Mouse (Mus musculus) lung, embryonic 14.5 days (tissue): ENCODE data around the gene Acsl5. TPM values are rescaled to one million over a fixed set of nuclear protein-coding genes. Genes with fewer than 3 reads are reported as not detected.

Experiments
- ATAC-seq: fragments of 200-750 bp; cut with Nextera tagmentation; 2 replicates; pipeline ENCODE4 v1.8.0; 2017; ENCODE audit warnings: mild to moderate bottlenecking, moderate TSS enrichment, moderate library complexity; ENCODE audit not compliant: insufficient read depth
- DNase-seq: peaks from one replicate; pipeline ENCODE4 v3.0.0-alpha.2; 2015
- H3K27ac ChIP-seq: fragments of 300-500 bp; sonication (generic); 2 replicates; pipeline ENCODE4 v1.5.1; 2014; ENCODE audit warnings: low read depth, mild to moderate bottlenecking, moderate library complexity
- H3K27me3 ChIP-seq: fragments of 300-500 bp; sonication (generic); 2 replicates; pipeline ENCODE4 v1.6.1; 2014; ENCODE audit warnings: low read length, control low read depth; ENCODE audit not compliant: insufficient read depth
- H3K36me3 ChIP-seq: fragments of 300-500 bp; sonication (generic); 2 replicates; pipeline ENCODE4 v1.6.1; 2014; ENCODE audit warnings: control low read depth; ENCODE audit not compliant: insufficient read depth
- H3K4me1 ChIP-seq: fragments of 300-500 bp; sonication (generic); 2 replicates; pipeline ENCODE4 v1.6.1; 2014; ENCODE audit warnings: antibody characterized with exemption, control low read depth; ENCODE audit not compliant: insufficient read depth
- H3K4me2 ChIP-seq: fragments of 300-500 bp; sonication (generic); 2 replicates; pipeline ENCODE4 v1.6.1; 2014; ENCODE audit warnings: mild to moderate bottlenecking
- H3K4me3 ChIP-seq: fragments of 300-500 bp; sonication (generic); 2 replicates; pipeline ENCODE4 v1.5.1; 2014; ENCODE audit warnings: low read depth, low read length
- H3K9ac ChIP-seq: fragments of 300-500 bp; sonication (generic); 2 replicates; pipeline ENCODE4 v1.6.1; 2014
- H3K9me3 ChIP-seq: fragments of 300-500 bp; sonication (generic); 2 replicates; pipeline ENCODE4 v1.6.1; 2016; ENCODE audit warnings: low read depth, low read length, control low read depth
- CTCF ChIP-seq: IDR thresholded peaks from 2 replicates; pipeline ENCODE4 v1.5.1; 2016; ENCODE audit warnings: antibody characterized with exemption, low read depth
- WGBS: fragments of 180-500 bp; shearing (Covaris S2); extraction: QIAGEN DNeasy Blood & Tissue Kit; methylation state at CpG from one replicate; pipeline ENCODE4 v1.1.7; 2014; 5-methylcytosine and 5-hydroxymethylcytosine counted together
- polyA plus RNA-seq: library from polyadenylated mRNA; unstranded; fragments of >200 nt; fragmentation: Nextera tagmentation; extraction: Ambion mirVana; gene quantifications from 2 replicates; pipeline ENCODE4 v1.2.1, GENCODE M21; 2014

Gene Acsl5
- polyA plus RNA-seq, 1 experiment from 2014 or later, result 60.1 TPM

GRCm38 (mm10) chr19:55265269-55265668 is 13.5 kb downstream of the Acsl5 start:
- H3K9ac ChIP-seq, result no peak overlapping the region
- no peak overlapping the region for H3K4me2 ChIP-seq
- H3K36me3 ChIP-seq, result 0 out of 2 replicates have a peak, but pooled peaks cover 4% of the 10 kb centered on the region
- no peaks in the 10 kb centered on the region for H3K9me3 ChIP-seq
- DNase-seq (no peak), ATAC-seq (no peak)
- H3K27ac ChIP-seq, result no peak overlapping the region
- no peak for TF ChIP-seq CTCF
- H3K27me3 ChIP-seq, result no peaks in the 10 kb centered on the region
- no peaks in the 10 kb centered on the region for H3K4me1 ChIP-seq
- WGBS, result 67% methylated on average over 3 of the region's 3 CpGs
- H3K4me3 ChIP-seq, result no peak overlapping the region

GRCm38 (mm10) chr19:55266786-55267185 is 15.0 kb downstream of the Acsl5 start:
- Histone ChIP-seq H3K9me3 (no peaks in the 10 kb centered on the region), H3K27me3 (no peaks in the 10 kb centered on the region), H3K4me3 (no peak overlapping the region), H3K4me1 (0 out of 2 replicates have a peak, but pooled peaks cover 4% of the 10 kb centered on the region), H3K9ac (no peak overlapping the region), H3K4me2 (no peak overlapping the region), H3K27ac (peak overlapping the region; percentile 92; the same call in 1 of the 2 replicates), H3K36me3 (0 out of 2 replicates have a peak, but pooled peaks cover 4% of the 10 kb centered on the region)
- DNase-seq, result no peak
- ATAC-seq, result no peak
- no peak for TF ChIP-seq CTCF
- 73% methylated on average over 3 of the region's 3 CpGs for WGBS

- peak; percentile 81 for ATAC-seq
- 43% methylated on average over 3 of the region's 3 CpGs for WGBS
- Histone ChIP-seq H3K4me1 (peaks cover 4% of the 10 kb centered on the region; the same call in 1 of the 2 replicates), H3K27me3 (no peaks in the 10 kb centered on the region), H3K4me3 (no peak overlapping the region), H3K4me2 (0 out of 2 replicates have a peak overlapping the region, but pooled peaks have one; percentile 28), H3K36me3 (0 out of 2 replicates have a peak, but pooled peaks cover 5% of the 10 kb centered on the region), H3K27ac (peak overlapping the region; percentile 92), H3K9ac (no peak overlapping the region), H3K9me3 (no peaks in the 10 kb centered on the region)
- peak; percentile 55 for DNase-seq
- no peak for TF ChIP-seq CTCF
These were observed 16.4 kb downstream of the Acsl5 start for GRCm38 (mm10) chr19:55268150-55268549.

- Histone ChIP-seq H3K9ac (no peak overlapping the region), H3K9me3 (no peaks in the 10 kb centered on the region), H3K4me1 (peaks cover 4% of the 10 kb centered on the region; the same call in 1 of the 2 replicates), H3K36me3 (0 out of 2 replicates have a peak, but pooled peaks cover 9% of the 10 kb centered on the region), H3K4me2 (no peak overlapping the region), H3K4me3 (no peak overlapping the region), H3K27me3 (no peaks in the 10 kb centered on the region), H3K27ac (peak overlapping the region; percentile 92)
- no peak for TF ChIP-seq CTCF
- WGBS, result 66% methylated on average over 5 of the region's 5 CpGs
- DNase-seq, result no peak
- ATAC-seq, result no peak
These were observed 17.3 kb downstream of the Acsl5 start for GRCm38 (mm10) chr19:55269051-55269450.

GRCm38 (mm10) chr19:55271448-55271847 is 19.7 kb downstream of the Acsl5 start:
- no peak for TF ChIP-seq CTCF
- H3K27ac ChIP-seq, result peak overlapping the region; percentile 92
- no peaks in the 10 kb centered on the region for H3K27me3 ChIP-seq
- WGBS, result 30% methylated on average over 3 of the region's 3 CpGs
- peaks cover 12% of the 10 kb centered on the region; the same call in 1 of the 2 replicates for H3K36me3 ChIP-seq
- H3K9me3 ChIP-seq, result no peaks in the 10 kb centered on the region
- H3K9ac ChIP-seq, result no peak overlapping the region
- DNase-seq (peak; percentile 78), ATAC-seq (peak; percentile 92)
- no peak overlapping the region for H3K4me3 ChIP-seq
- peaks cover 4% of the 10 kb centered on the region; the same call in 1 of the 2 replicates for H3K4me1 ChIP-seq
- H3K4me2 ChIP-seq, result no peak overlapping the region

- Histone ChIP-seq H3K27ac (no peak overlapping the region), H3K4me2 (no peak overlapping the region), H3K4me1 (peaks cover 4% of the 10 kb centered on the region; the same call in 1 of the 2 replicates), H3K9ac (no peak overlapping the region), H3K27me3 (no peaks in the 10 kb centered on the region), H3K4me3 (no peak overlapping the region), H3K36me3 (peaks cover 12% of the 10 kb centered on the region; the same call in 1 of the 2 replicates), H3K9me3 (no peaks in the 10 kb centered on the region)
- 59% methylated on average over 6 of the region's 6 CpGs for WGBS
- DNase-seq (no peak), ATAC-seq (no peak)
- no peak for TF ChIP-seq CTCF
These were observed 21.6 kb downstream of the Acsl5 start for GRCm38 (mm10) chr19:55273340-55273739.

GRCm38 (mm10) chr19:55276100-55276499 is 24.4 kb downstream of the Acsl5 start:
- no peaks in the 10 kb centered on the region for H3K27me3 ChIP-seq
- DNase-seq (no peak), ATAC-seq (no peak)
- WGBS, result 76% methylated on average over 4 of the region's 4 CpGs
- H3K4me3 ChIP-seq, result no peak overlapping the region
- no peaks in the 10 kb centered on the region; the same call in 1 of the 2 replicates for H3K4me1 ChIP-seq
- peaks cover 17% of the 10 kb centered on the region; the same call in 1 of the 2 replicates for H3K36me3 ChIP-seq
- no peak overlapping the region for H3K27ac ChIP-seq
- H3K9me3 ChIP-seq, result no peaks in the 10 kb centered on the region
- no peak overlapping the region for H3K4me2 ChIP-seq
- TF ChIP-seq CTCF, result no peak
- H3K9ac ChIP-seq, result no peak overlapping the region
